Mouse (Mus musculus): ENCODE results near the gene Mfsd1.
A peak's percentile ranks its signal among the peaks of the same experiment; 100 is the strongest.

Mfsd1 gene

GRCm38 (mm10) chr3:67582273-67583124 is at the start of gene Mfsd1:
TSS of gene Mfsd1 (plus strand) at chr3:67582741.
- peak; percentile 76 to 84 for DNase-seq

- no peak for DNase-seq
Observed at GRCm38 (mm10) chr3:67543630-67544029, 38.9 kb upstream of the Mfsd1 start.

GRCm38 (mm10) chr3:67551193-67551592 is 31.3 kb upstream of the Mfsd1 start:
- no peak for DNase-seq

- DNase-seq: peak; percentile 14 to 17
Observed at GRCm38 (mm10) chr3:67553281-67553680, 29.3 kb upstream of the Mfsd1 start.

- no peak for DNase-seq
Observed at GRCm38 (mm10) chr3:67553927-67554448, 28.6 kb upstream of the Mfsd1 start.

GRCm38 (mm10) chr3:67555211-67555610 is 27.3 kb upstream of the Mfsd1 start:
- DNase-seq: no peak

GRCm38 (mm10) chr3:67557200-67557651 is 25.3 kb upstream of the Mfsd1 start:
- DNase-seq: no peak

- DNase-seq: no peak
Observed at GRCm38 (mm10) chr3:67557718-67558354, 24.7 kb upstream of the Mfsd1 start.

GRCm38 (mm10) chr3:67564731-67565357 is 17.7 kb upstream of the Mfsd1 start:
- no peak for DNase-seq

- DNase-seq: no peak
Observed at GRCm38 (mm10) chr3:67565540-67566227, 16.9 kb upstream of the Mfsd1 start.

- DNase-seq: peak; percentile 67 to 74
Observed at GRCm38 (mm10) chr3:67568015-67568618, 14.4 kb upstream of the Mfsd1 start.

- DNase-seq: peak; percentile 7 to 19
Observed at GRCm38 (mm10) chr3:67572918-67573317, 9.6 kb upstream of the Mfsd1 start.

- DNase-seq: no peak
Observed at GRCm38 (mm10) chr3:67573523-67573922, 9.0 kb upstream of the Mfsd1 start.

GRCm38 (mm10) chr3:67576248-67576647 is 6.3 kb upstream of the Mfsd1 start:
- no peak for DNase-seq

- no peak for DNase-seq
Observed at GRCm38 (mm10) chr3:67576724-67577123, 5.8 kb upstream of the Mfsd1 start.

- DNase-seq: no peak
Observed at GRCm38 (mm10) chr3:67583125-67583845, 744 bp downstream of the Mfsd1 start.

- DNase-seq: no peak
Observed at GRCm38 (mm10) chr3:67583846-67584186, 1.3 kb downstream of the Mfsd1 start.

GRCm38 (mm10) chr3:67586511-67586910 is 4.0 kb downstream of the Mfsd1 start:
- DNase-seq: no peak

GRCm38 (mm10) chr3:67587430-67587829 is 4.9 kb downstream of the Mfsd1 start:
- DNase-seq: no peak

- no peak for DNase-seq
Observed at GRCm38 (mm10) chr3:67601616-67602138, 19.1 kb downstream of the Mfsd1 start.

- no peak for DNase-seq
Observed at GRCm38 (mm10) chr3:67618222-67618621, 35.7 kb downstream of the Mfsd1 start.

All from cerebellum, postnatal 36 days (tissue).